Mouse (Mus musculus): ENCODE measurements around the gene Hist1h2bf. TPM values are rescaled to one million over a fixed set of nuclear protein-coding genes. Genes with fewer than 3 reads are reported as not detected.
"Not testable (repeated sequence)": the region's sequence is repeated elsewhere in the genome, so short reads cannot be mapped to it uniquely, and the experiment has no call there.

Gene Hist1h2bf
- total RNA-seq, 2 experiments from 2014 or later: 10.4 TPM

DNA sequence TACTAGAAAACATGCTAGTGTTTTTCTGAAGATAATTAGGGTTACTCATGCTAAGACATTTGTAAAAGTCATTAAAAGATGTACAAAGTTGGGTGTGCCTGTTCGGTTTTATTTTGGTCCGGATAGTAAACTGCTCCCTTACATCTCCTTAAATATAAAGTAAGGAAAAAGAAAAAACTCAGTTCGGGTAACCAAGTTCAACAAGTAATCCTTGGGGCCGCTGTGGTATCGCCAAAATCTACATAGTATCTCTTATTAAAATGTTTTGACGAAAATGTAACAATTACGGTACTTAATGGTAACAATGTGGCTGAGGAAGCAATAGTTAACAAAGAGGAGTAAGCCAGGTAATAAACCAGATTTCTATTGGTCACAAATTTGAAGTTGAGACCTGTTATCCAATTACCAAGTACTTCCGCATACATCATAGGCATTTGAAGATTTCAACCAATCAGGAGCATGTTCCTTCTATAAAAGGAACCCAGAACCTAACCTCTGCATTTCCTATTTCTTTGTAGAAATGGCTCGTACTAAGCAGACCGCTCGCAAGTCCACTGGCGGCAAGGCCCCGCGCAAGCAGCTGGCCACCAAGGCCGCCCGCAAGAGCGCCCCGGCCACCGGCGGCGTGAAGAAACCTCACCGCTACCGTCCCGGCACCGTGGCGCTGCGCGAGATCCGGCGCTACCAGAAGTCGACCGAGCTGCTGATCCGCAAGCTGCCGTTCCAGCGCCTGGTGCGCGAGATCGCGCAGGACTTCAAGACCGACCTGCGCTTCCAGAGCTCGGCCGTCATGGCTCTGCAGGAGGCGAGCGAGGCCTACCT is 29.8 kb downstream of the Hist1h2bf start, which contains the start of gene Hist1h3f:
Gene Hist1h3f, plus strand, starts transcription at position 88 of the 822 bp plus-strand sequence.
- peak; percentile 62 for DNase-seq

- peak; percentile 61 for DNase-seq
Observed at GRCm38 (mm10) chr13:23542999-23543607, 30.9 kb downstream of the Hist1h2bf start, which contains the start of gene Hist1h2bh. TSS of gene Hist1h2bh (minus strand) at chr13:23543392.

- not testable (repeated sequence) for DNase-seq
Observed at GRCm38 (mm10) chr13:23542225-23542980, 31.6 kb downstream of the Hist1h2bf start.

- no peak for DNase-seq
Observed at GRCm38 (mm10) chr13:23541497-23541896, 32.5 kb downstream of the Hist1h2bf start.

- not testable (repeated sequence) for DNase-seq
Observed at GRCm38 (mm10) chr13:23539821-23540220, 34.2 kb downstream of the Hist1h2bf start.

GRCm38 (mm10) chr13:23538249-23538648 is 35.7 kb downstream of the Hist1h2bf start:
- DNase-seq: no peak

DNA sequence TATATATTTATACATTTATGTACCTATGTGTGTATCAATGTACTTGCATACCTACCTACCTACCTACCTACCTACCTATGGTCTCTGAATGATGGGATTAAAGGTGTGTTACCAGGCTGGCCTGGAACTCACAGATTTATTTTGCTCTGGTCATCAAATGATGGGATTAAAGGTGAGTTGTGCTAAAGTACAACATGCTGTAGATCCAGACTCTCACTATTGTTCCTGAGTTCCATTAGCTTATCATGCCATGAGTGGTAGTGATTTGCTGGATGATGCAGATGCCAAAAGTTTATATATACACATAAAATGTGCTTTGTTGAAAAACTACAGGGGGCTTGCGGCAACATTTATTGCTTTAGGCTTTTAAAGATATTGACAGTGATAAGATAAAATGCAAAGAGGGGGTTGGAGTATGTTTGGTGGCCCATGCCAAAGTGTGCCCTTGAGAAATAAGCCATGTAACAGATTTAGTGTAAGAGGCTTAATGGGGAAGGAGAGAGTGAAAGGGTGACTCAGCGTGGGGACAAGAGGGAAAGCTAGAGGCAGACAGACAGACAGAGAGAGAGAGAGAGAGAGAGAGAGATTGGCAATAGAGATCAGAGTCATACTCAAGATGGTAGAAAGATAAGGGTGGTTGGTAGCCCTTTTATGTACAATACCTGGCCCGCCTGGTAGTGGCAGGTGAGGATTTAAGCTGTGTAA is 36.8 kb downstream of the Hist1h2bf start:
- no peak for DNase-seq

DNA sequence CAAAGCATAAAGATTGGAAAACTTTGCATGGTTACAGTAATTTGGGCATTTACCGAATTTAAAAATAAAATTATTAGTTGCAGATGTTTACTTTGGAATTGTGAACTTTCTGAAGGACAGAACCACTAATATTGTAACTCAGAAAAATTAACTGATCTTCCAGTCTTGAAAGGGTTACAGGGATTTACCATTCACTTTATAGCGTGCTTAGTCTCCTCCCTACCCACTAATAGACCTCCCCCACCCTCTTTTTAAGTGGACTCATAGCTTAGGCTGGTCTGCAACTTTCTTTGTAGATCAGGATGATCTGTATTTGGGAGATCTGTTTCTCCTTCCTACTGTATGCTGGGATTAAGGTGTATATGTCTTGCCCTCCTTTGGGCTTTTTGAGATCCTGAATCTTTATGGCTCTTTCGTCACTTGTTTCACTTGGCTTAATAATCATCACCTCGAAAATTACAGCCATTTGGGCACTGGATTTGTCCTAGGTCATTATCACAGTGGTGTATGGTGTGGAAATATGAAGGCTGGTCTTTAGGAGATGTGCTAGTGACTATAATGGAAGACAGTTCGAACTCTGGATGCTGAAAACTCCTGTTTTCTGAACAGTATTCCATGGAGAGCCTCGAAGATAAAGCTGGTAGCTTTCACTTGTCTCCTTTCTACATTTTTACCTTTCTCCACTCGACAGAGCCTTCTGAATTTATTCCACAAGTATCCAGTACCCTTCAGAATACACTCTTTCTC is 37.7 kb downstream of the Hist1h2bf start:
- DNase-seq: no peak

- peak; percentile 74 for DNase-seq
Observed at GRCm38 (mm10) chr13:23535137-23536075, 38.6 kb downstream of the Hist1h2bf start, which contains the start of gene Hist1h3g. TSS of gene Hist1h3g (plus strand) at chr13:23535422.

GRCm38 (mm10) chr13:23534368-23535131 is 39.4 kb downstream of the Hist1h2bf start:
- no peak for DNase-seq

DNA sequence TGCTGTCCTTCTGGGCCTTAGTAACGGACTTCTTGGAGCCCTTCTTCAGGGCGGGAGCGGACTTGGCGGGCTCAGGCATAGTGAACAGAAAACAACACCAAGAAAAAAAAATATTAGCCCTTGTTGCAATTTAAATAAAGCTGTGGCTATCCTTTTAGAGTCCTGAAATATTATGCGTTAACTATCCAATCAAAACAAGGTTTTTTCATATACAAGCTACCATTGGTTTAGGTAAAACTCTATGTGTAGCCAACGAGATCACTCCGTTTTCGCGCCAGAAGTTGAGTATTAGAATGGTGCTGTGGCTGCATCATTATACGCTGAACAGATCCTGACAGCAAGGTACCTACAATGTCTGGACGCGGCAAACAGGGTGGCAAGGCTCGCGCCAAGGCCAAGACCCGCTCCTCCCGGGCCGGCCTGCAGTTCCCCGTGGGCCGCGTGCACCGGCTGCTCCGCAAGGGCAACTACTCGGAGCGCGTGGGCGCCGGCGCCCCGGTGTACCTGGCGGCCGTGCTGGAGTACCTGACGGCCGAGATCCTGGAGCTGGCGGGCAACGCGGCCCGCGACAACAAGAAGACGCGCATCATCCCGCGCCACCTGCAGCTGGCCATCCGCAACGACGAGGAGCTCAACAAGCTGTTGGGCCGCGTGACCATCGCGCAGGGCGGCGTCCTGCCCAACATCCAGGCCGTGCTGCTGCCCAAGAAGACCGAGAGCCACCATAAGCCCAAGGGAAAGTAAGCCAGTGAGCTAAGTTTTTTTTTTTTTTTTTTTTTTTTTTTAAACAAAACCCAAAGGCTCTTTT is 40.2 kb downstream of the Hist1h2bf start, which contains the start of gene Hist1h2af:
Gene Hist1h2af, plus strand, starts transcription at position 347 of the 808 bp plus-strand sequence.
- DNase-seq: peak; percentile 43

GRCm38 (mm10) chr13:23532262-23533075 is 41.5 kb downstream of the Hist1h2bf start:
- DNase-seq: no peak

DNA sequence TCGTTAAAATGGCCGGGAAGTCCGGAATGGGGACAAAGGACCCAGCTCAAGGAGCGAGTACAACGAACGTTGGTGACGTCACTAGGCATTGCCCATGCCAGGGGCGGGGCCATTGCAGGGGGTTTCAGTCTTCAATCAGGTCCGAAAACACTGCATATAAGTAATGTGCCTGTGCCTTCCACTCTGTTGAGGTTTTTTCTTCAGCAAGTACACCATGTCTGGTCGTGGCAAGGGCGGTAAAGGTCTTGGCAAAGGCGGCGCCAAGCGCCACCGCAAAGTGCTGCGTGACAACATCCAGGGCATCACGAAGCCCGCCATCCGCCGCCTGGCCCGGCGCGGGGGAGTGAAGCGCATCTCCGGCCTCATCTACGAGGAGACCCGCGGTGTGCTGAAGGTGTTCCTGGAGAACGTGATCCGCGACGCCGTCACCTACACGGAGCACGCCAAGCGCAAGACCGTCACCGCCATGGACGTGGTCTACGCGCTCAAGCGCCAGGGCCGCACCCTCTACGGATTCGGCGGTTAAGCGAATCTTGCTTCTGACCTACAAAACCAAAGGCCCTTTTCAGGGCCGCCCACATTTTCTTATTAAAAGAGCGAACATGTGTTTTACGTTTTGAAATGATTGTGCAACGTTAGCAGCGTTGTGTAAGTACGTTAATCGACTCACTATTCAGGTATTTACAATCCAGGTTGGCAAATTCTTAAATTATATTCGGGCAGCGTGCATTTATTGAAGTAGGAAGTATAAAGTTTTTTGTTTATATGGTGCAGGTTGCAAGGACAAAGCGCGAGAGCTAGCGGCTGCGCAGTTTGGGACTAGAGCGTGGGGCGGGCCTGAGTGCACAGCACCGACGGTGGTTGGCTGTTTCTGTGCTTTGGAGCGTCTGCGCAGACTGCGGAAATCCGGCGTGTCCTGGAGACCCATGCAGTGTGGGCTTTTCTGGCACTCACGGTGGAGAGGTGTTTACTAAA is 42.8 kb downstream of the Hist1h2bf start, which contains the start of gene Hist1h4h:
Gene Hist1h4h, plus strand, starts transcription at position 150 of the 975 bp plus-strand sequence.
- DNase-seq: peak; percentile 93

DNA sequence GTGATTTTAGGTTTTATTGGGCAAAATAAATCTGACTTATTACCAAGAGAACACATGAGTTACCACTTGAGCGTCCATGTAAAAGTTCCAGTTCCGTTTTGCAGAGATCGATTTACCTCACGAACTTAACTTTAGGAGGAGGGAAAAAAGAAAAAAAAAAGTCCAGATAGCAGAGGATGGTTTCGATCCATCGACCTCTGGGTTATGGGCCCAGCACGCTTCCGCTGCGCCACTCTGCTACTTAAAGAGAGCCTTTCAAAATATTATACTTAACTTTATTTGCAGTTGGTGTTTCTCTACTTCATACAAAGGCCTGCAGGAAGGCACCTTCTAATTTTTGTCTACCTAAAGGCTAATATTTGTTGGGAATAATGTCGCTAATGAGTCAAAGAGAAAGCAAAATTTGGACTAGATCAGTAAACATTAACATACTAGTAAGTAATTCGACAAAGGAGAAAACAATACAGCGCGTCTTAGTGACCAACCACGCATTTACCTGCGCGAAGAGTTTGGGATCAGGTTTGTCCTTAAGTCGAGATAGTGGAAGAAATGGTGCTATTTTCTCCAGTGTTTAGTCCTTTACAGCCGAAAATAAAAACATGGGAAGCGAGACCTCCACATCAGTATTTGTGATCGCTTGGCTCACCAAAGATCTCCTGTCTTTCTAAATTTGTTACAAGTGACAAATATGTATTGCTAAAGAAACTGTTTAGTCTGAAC is 43.7 kb downstream of the Hist1h2bf start:
- DNase-seq: peak; percentile 55
